Mouse (Mus musculus) left cerebral cortex, adult 9 months (tissue): ENCODE measurements around the gene Tac4.

Experiments used
- DNase-seq, 2 experiments: peaks; one replicate each; pipeline ENCODE4 v3.0.0; 2022; ENCODE audit warnings: low spot score in 2 of 2

Tac4 gene

GRCm38 (mm10) chr11:95263816-95264454 lies 2.6 kb downstream of the Tac4 start:
- DNase-seq, result no peak

GRCm38 (mm10) chr11:95264455-95265013 lies 3.2 kb downstream of the Tac4 start:
- DNase-seq, result no peak

GRCm38 (mm10) chr11:95266540-95267245 lies 5.4 kb downstream of the Tac4 start:
- no peak for DNase-seq

- no peak for DNase-seq
These were observed 12.3 kb downstream of the Tac4 start for GRCm38 (mm10) chr11:95273661-95274060.

GRCm38 (mm10) chr11:95274613-95275012 lies 13.3 kb downstream of the Tac4 start:
- DNase-seq, result no peak

- DNase-seq, result no peak
These were observed 14.7 kb downstream of the Tac4 start for GRCm38 (mm10) chr11:95276056-95276455.

GRCm38 (mm10) chr11:95279061-95279659 lies 17.8 kb downstream of the Tac4 start:
- no peak for DNase-seq

GRCm38 (mm10) chr11:95282331-95282730 lies 21.0 kb downstream of the Tac4 start:
- no peak for DNase-seq

GRCm38 (mm10) chr11:95291998-95292397 lies 30.7 kb downstream of the Tac4 start:
- DNase-seq, result no peak

- DNase-seq, result no peak
These were observed 31.8 kb downstream of the Tac4 start for GRCm38 (mm10) chr11:95293017-95293624.

GRCm38 (mm10) chr11:95295736-95296135 lies 34.4 kb downstream of the Tac4 start:
- no peak for DNase-seq

GRCm38 (mm10) chr11:95298146-95298545 lies 36.8 kb downstream of the Tac4 start:
- no peak for DNase-seq

- no peak for DNase-seq
These were observed 38.6 kb downstream of the Tac4 start for GRCm38 (mm10) chr11:95299886-95300285.

GRCm38 (mm10) chr11:95301772-95302171 lies 40.4 kb downstream of the Tac4 start:
- DNase-seq, result no peak

- no peak for DNase-seq
These were observed 44.3 kb downstream of the Tac4 start for GRCm38 (mm10) chr11:95305600-95305999.

GRCm38 (mm10) chr11:95307526-95307925 lies 46.2 kb downstream of the Tac4 start:
- DNase-seq, result no peak

GRCm38 (mm10) chr11:95309510-95310006 lies 48.2 kb downstream of the Tac4 start:
- peak; percentile 97 to 99 for DNase-seq

GRCm38 (mm10) chr11:95310007-95310647 lies 48.8 kb downstream of the Tac4 start, which contains the start of gene Kat7:
Kat7 (minus strand) TSS chr11:95310246.
- peak; percentile 99 for DNase-seq

- DNase-seq, result no peak
These were observed 49.5 kb downstream of the Tac4 start for GRCm38 (mm10) chr11:95310648-95311424.

GRCm38 (mm10) chr11:95311425-95311807 lies 50.1 kb downstream of the Tac4 start:
- no peak for DNase-seq
